Mouse (Mus musculus): ENCODE data around the gene Klhdc3. TPM values are rescaled to one million over a fixed set of nuclear protein-coding genes. Genes with fewer than 3 reads are reported as not detected.

Klhdc3 gene
- polyA plus RNA-seq, 1 experiment from 2014 or later = 113 TPM

GRCm38 (mm10) chr17:46721077-46721476, 40.4 kb upstream of the Klhdc3 start:
- H3K27me3 ChIP-seq (ENCODE audit: control insufficient read depth, insufficient read depth, low read length) = no peaks in the 10 kb centered on the region
- no peak overlapping the region for H3K27ac ChIP-seq (ENCODE audit: low read length)
- WGBS = 87% methylated on average over 7 of the region's 7 CpGs
- no peak overlapping the region for H3K4me2 ChIP-seq (ENCODE audit: low read depth, low read length)
- ATAC-seq (ENCODE audit: insufficient read depth, low FRiP score) = no peak
- H3K36me3 ChIP-seq (ENCODE audit: control insufficient read depth, insufficient read depth, low read length) = peaks cover 4% of the 10 kb centered on the region; the same call in 1 of the 2 replicates
- H3K4me1 ChIP-seq (ENCODE audit: control insufficient read depth, insufficient read depth, low read length) = no peaks in the 10 kb centered on the region
- H3K9ac ChIP-seq (ENCODE audit: low read length) = no peak overlapping the region
- H3K4me3 ChIP-seq (replicated peaks; ENCODE audit: low read length) = no peak overlapping the region
- H3K9me3 ChIP-seq (replicated peaks; ENCODE audit: control insufficient read depth, low read length) = no peaks in the 10 kb centered on the region

- no peak overlapping the region for H3K4me2 ChIP-seq (ENCODE audit: low read depth, low read length)
- H3K36me3 ChIP-seq (ENCODE audit: control insufficient read depth, insufficient read depth, low read length) = 0 out of 2 replicates have a peak, but pooled peaks cover 8% of the 10 kb centered on the region
- no peak for ATAC-seq (ENCODE audit: insufficient read depth, low FRiP score)
- H3K4me3 ChIP-seq (replicated peaks; ENCODE audit: low read length) = no peak overlapping the region
- no peak overlapping the region for H3K9ac ChIP-seq (ENCODE audit: low read length)
- H3K4me1 ChIP-seq (ENCODE audit: control insufficient read depth, insufficient read depth, low read length) = peaks cover 8% of the 10 kb centered on the region
- 92% methylated on average over 11 of the region's 11 CpGs for WGBS
- H3K27me3 ChIP-seq (ENCODE audit: control insufficient read depth, insufficient read depth, low read length) = no peaks in the 10 kb centered on the region
- H3K9me3 ChIP-seq (replicated peaks; ENCODE audit: control insufficient read depth, low read length) = no peaks in the 10 kb centered on the region
- H3K27ac ChIP-seq (ENCODE audit: low read length) = no peak overlapping the region
These were observed 34.2 kb upstream of the Klhdc3 start for GRCm38 (mm10) chr17:46714756-46715481.

- H3K27ac ChIP-seq (ENCODE audit: low read length) = no peak overlapping the region
- no peak overlapping the region for H3K4me2 ChIP-seq (ENCODE audit: low read depth, low read length)
- H3K4me1 ChIP-seq (ENCODE audit: control insufficient read depth, insufficient read depth, low read length) = peaks cover 8% of the 10 kb centered on the region
- no peaks in the 10 kb centered on the region for H3K27me3 ChIP-seq (ENCODE audit: control insufficient read depth, insufficient read depth, low read length)
- WGBS = 85% methylated on average over 9 of the region's 9 CpGs
- H3K36me3 ChIP-seq (ENCODE audit: control insufficient read depth, insufficient read depth, low read length) = 0 out of 2 replicates have a peak, but pooled peaks cover 8% of the 10 kb centered on the region
- H3K4me3 ChIP-seq (replicated peaks; ENCODE audit: low read length) = no peak overlapping the region
- no peak overlapping the region for H3K9ac ChIP-seq (ENCODE audit: low read length)
- ATAC-seq (ENCODE audit: insufficient read depth, low FRiP score) = no peak
- H3K9me3 ChIP-seq (replicated peaks; ENCODE audit: control insufficient read depth, low read length) = no peaks in the 10 kb centered on the region
These were observed 33.1 kb upstream of the Klhdc3 start for GRCm38 (mm10) chr17:46713849-46714248.

- H3K36me3 ChIP-seq (ENCODE audit: control insufficient read depth, insufficient read depth, low read length) = 0 out of 2 replicates have a peak, but pooled peaks cover 8% of the 10 kb centered on the region
- no peaks in the 10 kb centered on the region for H3K9me3 ChIP-seq (replicated peaks; ENCODE audit: control insufficient read depth, low read length)
- no peaks in the 10 kb centered on the region for H3K27me3 ChIP-seq (ENCODE audit: control insufficient read depth, insufficient read depth, low read length)
- H3K9ac ChIP-seq (ENCODE audit: low read length) = peak overlapping the region; percentile 95
- ATAC-seq (ENCODE audit: insufficient read depth, low FRiP score) = no peak
- H3K4me1 ChIP-seq (ENCODE audit: control insufficient read depth, insufficient read depth, low read length) = peaks cover 8% of the 10 kb centered on the region
- peak overlapping the region; percentile 94 for H3K4me3 ChIP-seq (replicated peaks; ENCODE audit: low read length)
- H3K27ac ChIP-seq (ENCODE audit: low read length) = no peak overlapping the region
- H3K4me2 ChIP-seq (ENCODE audit: low read depth, low read length) = peak overlapping the region; percentile 98
- WGBS = 56% methylated on average over 7 of the region's 7 CpGs
These were observed 31.7 kb upstream of the Klhdc3 start for GRCm38 (mm10) chr17:46712442-46712841.

GRCm38 (mm10) chr17:46711612-46712271, 31.0 kb upstream of the Klhdc3 start:
- Histone ChIP-seq H3K27ac (ENCODE audit: low read length) (peak overlapping the region; percentile 72; the same call in 1 of the 2 replicates), H3K4me1 (ENCODE audit: control insufficient read depth, insufficient read depth, low read length) (peaks cover 8% of the 10 kb centered on the region), H3K9ac (ENCODE audit: low read length) (peak overlapping the region; percentile 95), H3K36me3 (ENCODE audit: control insufficient read depth, insufficient read depth, low read length) (0 out of 2 replicates have a peak, but pooled peaks cover 8% of the 10 kb centered on the region), H3K27me3 (ENCODE audit: control insufficient read depth, insufficient read depth, low read length) (no peaks in the 10 kb centered on the region), H3K9me3 (replicated peaks; ENCODE audit: control insufficient read depth, low read length) (no peaks in the 10 kb centered on the region), H3K4me2 (ENCODE audit: low read depth, low read length) (peak overlapping the region; percentile 98), H3K4me3 (replicated peaks; ENCODE audit: low read length) (peak overlapping the region; percentile 94)
- WGBS = under 1% methylated on average over 76 of the region's 76 CpGs
- ATAC-seq (ENCODE audit: insufficient read depth, low FRiP score) = peak; percentile 61; the same call in 1 of the 2 replicates

GRCm38 (mm10) chr17:46710959-46711597, 30.4 kb upstream of the Klhdc3 start, which contains the start of gene Pex6:
Gene Pex6 (plus strand): TSS chr17:46711463.
- WGBS = 6% methylated on average over 36 of the region's 36 CpGs
- ATAC-seq (ENCODE audit: insufficient read depth, low FRiP score) = peak; percentile 88
- peak within 1 kb of the TSS; percentile 94 for H3K4me3 ChIP-seq (replicated peaks; ENCODE audit: low read length)
- no peaks in the 10 kb centered on the region for H3K27me3 ChIP-seq (ENCODE audit: control insufficient read depth, insufficient read depth, low read length)
- no peaks in the 10 kb centered on the region for H3K9me3 ChIP-seq (replicated peaks; ENCODE audit: control insufficient read depth, low read length)
- peaks cover 8% of the 10 kb centered on the region for H3K4me1 ChIP-seq (ENCODE audit: control insufficient read depth, insufficient read depth, low read length)
- H3K9ac ChIP-seq (ENCODE audit: low read length) = peak within 1 kb of the TSS; percentile 95
- H3K36me3 ChIP-seq (ENCODE audit: control insufficient read depth, insufficient read depth, low read length) = 0 out of 2 replicates have a peak, but pooled peaks cover 8% of the 10 kb centered on the region
- H3K4me2 ChIP-seq (ENCODE audit: low read depth, low read length) = peak within 1 kb of the TSS; percentile 98
- H3K27ac ChIP-seq (ENCODE audit: low read length) = peak within 1 kb of the TSS; percentile 72; the same call in 1 of the 2 replicates

- H3K9me3 ChIP-seq (replicated peaks; ENCODE audit: control insufficient read depth, low read length) = no peaks in the 10 kb centered on the region
- 90% methylated on average over 14 of the region's 14 CpGs for WGBS
- no peak overlapping the region for H3K9ac ChIP-seq (ENCODE audit: low read length)
- H3K4me2 ChIP-seq (ENCODE audit: low read depth, low read length) = no peak overlapping the region
- H3K4me1 ChIP-seq (ENCODE audit: control insufficient read depth, insufficient read depth, low read length) = peaks cover 29% of the 10 kb centered on the region
- H3K36me3 ChIP-seq (ENCODE audit: control insufficient read depth, insufficient read depth, low read length) = no peaks in the 10 kb centered on the region
- no peaks in the 10 kb centered on the region for H3K27me3 ChIP-seq (ENCODE audit: control insufficient read depth, insufficient read depth, low read length)
- no peak for ATAC-seq (ENCODE audit: insufficient read depth, low FRiP score)
- H3K27ac ChIP-seq (ENCODE audit: low read length) = no peak overlapping the region
- no peak overlapping the region for H3K4me3 ChIP-seq (replicated peaks; ENCODE audit: low read length)
These were observed 25.8 kb upstream of the Klhdc3 start for GRCm38 (mm10) chr17:46706375-46707089.

GRCm38 (mm10) chr17:46704887-46705835, 24.4 kb upstream of the Klhdc3 start, which contains the start of gene Ppp2r5d:
Gene Ppp2r5d (minus strand): TSS chr17:46705111.
- Histone ChIP-seq H3K4me2 (ENCODE audit: low read depth, low read length) (peak within 1 kb of the TSS; percentile 95), H3K9me3 (replicated peaks; ENCODE audit: control insufficient read depth, low read length) (no peaks in the 10 kb centered on the region), H3K27me3 (ENCODE audit: control insufficient read depth, insufficient read depth, low read length) (no peaks in the 10 kb centered on the region), H3K9ac (ENCODE audit: low read length) (peak within 1 kb of the TSS; percentile 90), H3K27ac (ENCODE audit: low read length) (peak within 1 kb of the TSS; percentile 96), H3K36me3 (ENCODE audit: control insufficient read depth, insufficient read depth, low read length) (no peaks in the 10 kb centered on the region), H3K4me3 (replicated peaks; ENCODE audit: low read length) (peak within 1 kb of the TSS; percentile 86), H3K4me1 (ENCODE audit: control insufficient read depth, insufficient read depth, low read length) (peaks cover 37% of the 10 kb centered on the region)
- WGBS = under 1% methylated on average over 48 of the region's 48 CpGs
- peak; percentile 95 for ATAC-seq (ENCODE audit: insufficient read depth, low FRiP score)

Data from stomach, embryonic 16.5 days (tissue).